Mouse (Mus musculus) central nervous system, embryonic 11.5 days (tissue): ENCODE measurements around the gene Olfr738. TPM values are rescaled to one million over a fixed set of nuclear protein-coding genes. Genes with fewer than 3 reads are reported as not detected.

ENCODE experiments used
- polyA plus RNA-seq: library from polyadenylated mRNA; depleted of rRNA; stranded (reverse); fragments of >200 nt; gene quantifications from 2 replicates; pipeline ENCODE4 v1.2.3, GENCODE M21; 2012; rRNA removed

Gene Olfr738
- polyA plus RNA-seq: not detected in 2 replicates

GRCm38 (mm10) chr14:50407268-50407667 lies at the start of gene Olfr738:
Gene Olfr738 (plus strand): TSS chr14:50407568.

GRCm38 (mm10) chr14:50357593-50357992 lies 49.8 kb upstream of the Olfr738 start, which contains the start of gene Tlr11:
Gene Tlr11 (plus strand): TSS chr14:50357914.

GRCm38 (mm10) chr14:50380863-50381262 lies 26.5 kb upstream of the Olfr738 start, which contains the start of gene Olfr736:
Gene Olfr736 (plus strand): TSS chr14:50381163.

GRCm38 (mm10) chr14:50418326-50418725 lies 11.0 kb downstream of the Olfr738 start, which contains the start of gene Olfr739:
Gene Olfr739 (plus strand): TSS chr14:50418626.

GRCm38 (mm10) chr14:50445245-50445644 lies 37.9 kb downstream of the Olfr738 start, which contains the start of gene Olfr740:
Gene Olfr740 (plus strand): TSS chr14:50445545.

Other genes starting within 250 kb of the Olfr738 start
- not detected in 2 replicates for gene Olfr730, start 219.4 kb upstream of the Olfr738 start, polyA plus RNA-seq
- gene Olfr731, start 165.7 kb upstream of the Olfr738 start, polyA plus RNA-seq: not detected in 2 replicates
- not detected in 2 replicates for gene Olfr732, start 123.4 kb upstream of the Olfr738 start, polyA plus RNA-seq
- not detected in 2 replicates for gene Olfr733, start 106.0 kb upstream of the Olfr738 start, polyA plus RNA-seq
- not detected in 2 replicates for gene Olfr734, start 80.8 kb upstream of the Olfr738 start, polyA plus RNA-seq
- gene Olfr735, start 58.7 kb upstream of the Olfr738 start, polyA plus RNA-seq: not detected in 2 replicates
- 0.02 TPM in 1 of 2 replicates, not detected in the other for gene Tlr11, start 49.7 kb upstream of the Olfr738 start, polyA plus RNA-seq
- gene Olfr736, start 26.4 kb upstream of the Olfr738 start, polyA plus RNA-seq: not detected in 2 replicates
- gene Olfr739, start 11.1 kb downstream of the Olfr738 start, polyA plus RNA-seq: not detected in 2 replicates
- gene Olfr740, start 38.0 kb downstream of the Olfr738 start, polyA plus RNA-seq: not detected in 2 replicates
- gene Olfr741, start 65.2 kb downstream of the Olfr738 start, polyA plus RNA-seq: not detected in 2 replicates
- gene Olfr742, start 96.0 kb downstream of the Olfr738 start, polyA plus RNA-seq: not detected in 2 replicates
- not detected in 2 replicates for gene Olfr743, start 114.3 kb downstream of the Olfr738 start, polyA plus RNA-seq
- gene Olfr744, start 207.3 kb downstream of the Olfr738 start, polyA plus RNA-seq: not detected in 2 replicates
- gene Olfr745, start 231.8 kb downstream of the Olfr738 start, polyA plus RNA-seq: not detected in 2 replicates
- gene Olfr746, start 239.5 kb downstream of the Olfr738 start, polyA plus RNA-seq: not detected in 2 replicates